Mouse (Mus musculus): ENCODE data around the gene Dmrt1.

- TF ChIP-seq POLR2A (IDR thresholded peaks at IDR 0.05; ENCODE audit: borderline replicate concordance, insufficient read depth, low read length) (no peak), CTCF (IDR thresholded peaks at IDR 0.05; ENCODE audit: borderline replicate concordance, insufficient read depth, low read depth, low read length) (no peak)
These were observed at the start of gene Dmrt1 for GRCm38 (mm10) chr19:25505360-25506196.

All from cerebellum, adult 2 months (tissue).